Mouse (Mus musculus) intestine, embryonic 15.5 days (tissue): ENCODE data around the gene Alms1. TPM values are rescaled to one million over a fixed set of nuclear protein-coding genes. Genes with fewer than 3 reads are reported as not detected.
A peak's percentile ranks its signal among the peaks of the same experiment; 100 is the strongest.

Experiments used
- ATAC-seq: fragments of 200-750 bp; cut with Nextera tagmentation; 2 replicates; pipeline ENCODE4 v1.8.0; 2017; ENCODE audit warnings: moderate TSS enrichment, moderate library complexity
- H3K27ac ChIP-seq: fragments of 300-500 bp; sonication (generic); 2 replicates; pipeline ENCODE4 v1.5.1; 2015; ENCODE audit warnings: mild to moderate bottlenecking, inconsistent platforms
- H3K27me3 ChIP-seq: fragments of 300-500 bp; sonication (generic); replicated peaks from 2 replicates; pipeline ENCODE4 v1.6.1; 2015; ENCODE audit warnings: inconsistent platforms
- H3K36me3 ChIP-seq: fragments of 300-500 bp; sonication (generic); 2 replicates; pipeline ENCODE4 v1.6.1; 2015; ENCODE audit warnings: inconsistent platforms
- H3K4me1 ChIP-seq: fragments of 300-500 bp; sonication (generic); replicated peaks from 2 replicates; pipeline ENCODE4 v1.6.1; 2015; ENCODE audit warnings: inconsistent platforms
- H3K4me2 ChIP-seq: fragments of 300-500 bp; sonication (generic); replicated peaks from 2 replicates; pipeline ENCODE4 v1.6.1; 2015; ENCODE audit warnings: mild to moderate bottlenecking, inconsistent platforms
- H3K4me3 ChIP-seq: fragments of 300-500 bp; sonication (generic); replicated peaks from 2 replicates; pipeline ENCODE4 v1.5.1; 2015; ENCODE audit warnings: inconsistent platforms
- H3K9ac ChIP-seq: fragments of 300-500 bp; sonication (generic); 2 replicates; pipeline ENCODE4 v1.6.1; 2015; ENCODE audit warnings: inconsistent platforms
- H3K9me3 ChIP-seq: fragments of 300-500 bp; sonication (generic); 2 replicates; pipeline ENCODE4 v1.6.1; 2016; ENCODE audit warnings: inconsistent platforms
- WGBS: fragments of 180-500 bp; shearing (Covaris S2); methylation state at CpG from one replicate; pipeline ENCODE4 v1.1.7; 2015; 5-methylcytosine and 5-hydroxymethylcytosine counted together
- polyA plus RNA-seq: library from polyadenylated mRNA; unstranded; fragments of >200 nt; fragmentation: Nextera tagmentation; extraction: Ambion mirVana; gene quantifications from 2 replicates; pipeline ENCODE4 v1.2.1, GENCODE M21; 2015

Gene Alms1
- 3.1 and 3.6 TPM in 2 replicates for polyA plus RNA-seq

DNA sequence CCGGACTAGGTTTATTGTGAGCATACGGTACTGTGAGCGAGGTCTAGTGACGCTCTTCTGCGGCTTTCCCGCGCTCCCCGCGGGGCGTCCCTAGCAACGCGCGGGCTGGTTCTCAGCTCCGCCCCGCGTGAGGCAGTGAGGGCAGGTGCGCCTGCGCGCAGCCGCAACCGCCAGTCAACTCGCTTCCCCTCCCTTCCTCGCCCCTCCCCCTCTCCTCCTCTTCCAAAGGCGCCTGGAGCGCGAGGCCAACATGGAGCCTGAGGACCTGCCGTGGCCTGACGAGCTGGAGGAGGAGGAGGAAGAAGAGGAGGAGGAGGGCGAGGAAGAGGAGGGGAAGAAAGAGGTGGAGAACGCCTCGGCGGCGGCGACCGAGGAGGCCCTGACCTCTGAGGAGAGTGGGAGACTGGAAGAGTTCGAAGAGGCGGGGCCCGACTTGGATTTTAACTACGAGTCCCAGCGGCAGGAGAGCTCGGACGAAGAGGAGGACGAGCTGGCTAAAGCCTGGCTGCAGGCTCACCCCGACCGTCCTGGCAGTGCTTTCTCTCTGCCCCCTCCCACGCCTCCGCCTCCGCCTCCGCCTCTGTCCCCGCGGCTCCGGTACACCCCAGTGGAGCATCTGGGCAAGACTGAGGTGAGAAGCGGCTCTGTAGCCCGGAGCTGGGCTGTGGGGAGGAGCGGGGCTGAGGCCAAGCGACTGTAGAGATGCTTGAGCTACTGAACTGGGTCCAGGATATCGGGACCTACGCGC is at the start of gene Alms1:
Gene Alms1 (plus strand): TSS at position 136 of the 748 bp plus-strand sequence.
- no peaks in the 10 kb centered on the region for H3K9me3 ChIP-seq
- WGBS = under 1% methylated on average over 58 of the region's 59 CpGs
- peak within 1 kb of the TSS; percentile 79 for H3K27ac ChIP-seq
- H3K27me3 ChIP-seq = no peaks in the 10 kb centered on the region
- peak within 1 kb of the TSS; percentile 75 for H3K9ac ChIP-seq
- peaks cover 10% of the 10 kb centered on the region; the same call in 1 of the 2 replicates for H3K4me1 ChIP-seq
- no peaks in the 10 kb centered on the region for H3K36me3 ChIP-seq
- peak within 1 kb of the TSS; percentile 75 for H3K4me2 ChIP-seq
- ATAC-seq = peak; percentile 97
- peak within 1 kb of the TSS; percentile 78 for H3K4me3 ChIP-seq

GRCm38 (mm10) chr6:85543351-85544175 is 43.8 kb upstream of the Alms1 start:
- H3K4me3 ChIP-seq = no peak overlapping the region
- H3K9ac ChIP-seq = no peak overlapping the region
- 73% methylated on average over 10 of the region's 10 CpGs for WGBS
- no peaks in the 10 kb centered on the region for H3K36me3 ChIP-seq
- ATAC-seq = no peak
- H3K9me3 ChIP-seq = no peaks in the 10 kb centered on the region
- H3K4me1 ChIP-seq = no peaks in the 10 kb centered on the region
- H3K4me2 ChIP-seq = no peak overlapping the region
- H3K27ac ChIP-seq = no peak overlapping the region
- H3K27me3 ChIP-seq = no peaks in the 10 kb centered on the region

- Histone ChIP-seq H3K4me1 (no peaks in the 10 kb centered on the region), H3K4me3 (no peak overlapping the region), H3K27ac (no peak overlapping the region), H3K4me2 (no peak overlapping the region), H3K9ac (no peak overlapping the region), H3K36me3 (no peaks in the 10 kb centered on the region), H3K27me3 (no peaks in the 10 kb centered on the region), H3K9me3 (no peaks in the 10 kb centered on the region)
- ATAC-seq = no peak
- WGBS = 70% methylated on average over 13 of the region's 13 CpGs
Measured at GRCm38 (mm10) chr6:85544251-85544881, 43.0 kb upstream of the Alms1 start.

- H3K4me3 ChIP-seq = no peak overlapping the region
- no peaks in the 10 kb centered on the region for H3K36me3 ChIP-seq
- no peak for ATAC-seq
- 87% methylated on average over 5 of the region's 5 CpGs for WGBS
- no peak overlapping the region for H3K9ac ChIP-seq
- H3K4me2 ChIP-seq = no peak overlapping the region
- H3K27ac ChIP-seq = no peak overlapping the region
- no peaks in the 10 kb centered on the region for H3K9me3 ChIP-seq
- no peaks in the 10 kb centered on the region for H3K27me3 ChIP-seq
- H3K4me1 ChIP-seq = no peaks in the 10 kb centered on the region
Measured at GRCm38 (mm10) chr6:85547642-85548041, 39.7 kb upstream of the Alms1 start.

DNA sequence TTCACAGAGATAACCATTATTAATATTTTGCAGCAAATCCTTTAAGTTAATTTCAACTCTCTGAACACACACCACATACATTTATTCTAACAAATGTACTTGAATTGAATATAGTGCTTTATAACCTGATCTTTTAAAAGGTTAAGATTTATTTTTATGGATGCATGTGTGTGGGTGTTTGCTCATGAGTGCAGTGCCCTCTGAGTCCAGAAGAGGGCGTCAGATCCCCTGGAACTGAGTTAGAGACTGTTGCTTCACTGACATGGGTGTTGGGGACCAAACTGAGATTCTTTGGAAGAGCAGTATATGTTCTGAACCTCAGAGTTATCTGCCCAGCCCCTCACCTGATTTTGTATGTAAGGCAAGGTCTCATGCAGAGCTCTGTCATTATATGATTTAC is 25.0 kb upstream of the Alms1 start:
- Histone ChIP-seq H3K9me3 (no peaks in the 10 kb centered on the region), H3K27me3 (no peaks in the 10 kb centered on the region), H3K27ac (no peak overlapping the region), H3K4me3 (no peak overlapping the region), H3K4me1 (no peaks in the 10 kb centered on the region), H3K36me3 (no peaks in the 10 kb centered on the region), H3K9ac (no peak overlapping the region), H3K4me2 (no peak overlapping the region)
- ATAC-seq = no peak
- 30% methylated on average over 1 of the region's 1 CpGs for WGBS

- Histone ChIP-seq H3K9ac (no peak overlapping the region), H3K4me2 (no peak overlapping the region), H3K27ac (no peak overlapping the region), H3K4me3 (no peak overlapping the region), H3K36me3 (no peaks in the 10 kb centered on the region), H3K9me3 (no peaks in the 10 kb centered on the region), H3K27me3 (no peaks in the 10 kb centered on the region), H3K4me1 (no peaks in the 10 kb centered on the region)
- no peak for ATAC-seq
- WGBS = 86% methylated on average over 5 of the region's 5 CpGs
Measured at GRCm38 (mm10) chr6:85572816-85573215, 14.5 kb upstream of the Alms1 start.

GRCm38 (mm10) chr6:85581688-85582087 is 5.6 kb upstream of the Alms1 start:
- 82% methylated on average over 5 of the region's 5 CpGs for WGBS
- ATAC-seq = no peak
- no peaks in the 10 kb centered on the region for H3K27me3 ChIP-seq
- H3K9ac ChIP-seq = no peak overlapping the region
- H3K4me2 ChIP-seq = no peak overlapping the region
- no peaks in the 10 kb centered on the region for H3K9me3 ChIP-seq
- H3K27ac ChIP-seq = no peak overlapping the region
- no peaks in the 10 kb centered on the region for H3K4me1 ChIP-seq
- H3K36me3 ChIP-seq = no peaks in the 10 kb centered on the region
- H3K4me3 ChIP-seq = no peak overlapping the region

GRCm38 (mm10) chr6:85584612-85585011 is 2.7 kb upstream of the Alms1 start:
- Histone ChIP-seq H3K27ac (no peak overlapping the region), H3K36me3 (no peaks in the 10 kb centered on the region), H3K9me3 (no peaks in the 10 kb centered on the region), H3K9ac (no peak overlapping the region), H3K4me2 (no peak overlapping the region), H3K27me3 (no peaks in the 10 kb centered on the region), H3K4me3 (no peak overlapping the region), H3K4me1 (peaks cover 4% of the 10 kb centered on the region; the same call in 1 of the 2 replicates)
- no peak for ATAC-seq
- WGBS = 83% methylated on average over 4 of the region's 4 CpGs

GRCm38 (mm10) chr6:85586805-85587367 is 445 bp upstream of the Alms1 start:
- peak; percentile 7 for ATAC-seq
- 39% methylated on average over 9 of the region's 9 CpGs for WGBS
- H3K4me3 ChIP-seq = peak overlapping the region; percentile 78
- H3K27me3 ChIP-seq = no peaks in the 10 kb centered on the region
- peak overlapping the region; percentile 75 for H3K4me2 ChIP-seq
- H3K9me3 ChIP-seq = no peaks in the 10 kb centered on the region
- H3K9ac ChIP-seq = no peak overlapping the region
- H3K27ac ChIP-seq = no peak overlapping the region
- H3K4me1 ChIP-seq = peaks cover 10% of the 10 kb centered on the region; the same call in 1 of the 2 replicates
- no peaks in the 10 kb centered on the region for H3K36me3 ChIP-seq

GRCm38 (mm10) chr6:85588164-85588563 is 833 bp downstream of the Alms1 start:
- peaks cover 10% of the 10 kb centered on the region; the same call in 1 of the 2 replicates for H3K4me1 ChIP-seq
- peak overlapping the region; percentile 78 for H3K4me3 ChIP-seq
- no peaks in the 10 kb centered on the region for H3K36me3 ChIP-seq
- peak overlapping the region; percentile 75 for H3K9ac ChIP-seq
- no peaks in the 10 kb centered on the region for H3K9me3 ChIP-seq
- peak overlapping the region; percentile 75 for H3K4me2 ChIP-seq
- H3K27me3 ChIP-seq = no peaks in the 10 kb centered on the region
- peak overlapping the region; percentile 79; the same call in 1 of the 2 replicates for H3K27ac ChIP-seq
- ATAC-seq = peak; percentile 14; the same call in 1 of the 2 replicates
- 0% methylated on average over 10 of the region's 10 CpGs for WGBS

DNA sequence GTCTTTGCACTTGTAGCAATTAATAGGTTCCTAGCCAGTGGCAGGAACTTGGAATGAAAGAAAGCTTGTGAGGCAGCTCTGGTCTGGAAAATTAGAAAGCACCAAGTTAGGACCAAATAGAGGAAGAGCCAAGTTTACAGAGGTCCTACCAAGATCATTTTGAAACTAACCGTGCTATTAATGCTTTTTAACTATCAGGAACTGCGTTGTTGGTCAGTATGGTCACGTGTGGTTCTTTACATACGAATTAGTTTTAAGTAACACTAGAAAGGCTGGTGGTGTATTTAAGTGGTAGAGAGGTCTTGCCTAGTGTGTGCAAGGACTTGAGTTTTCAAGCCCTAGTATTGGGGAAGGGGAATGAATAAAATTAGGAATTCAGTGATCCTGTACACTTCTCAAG is 1.2 kb downstream of the Alms1 start:
- Histone ChIP-seq H3K4me3 (peak overlapping the region; percentile 78), H3K36me3 (no peaks in the 10 kb centered on the region), H3K9me3 (no peaks in the 10 kb centered on the region), H3K4me2 (peak overlapping the region; percentile 75), H3K27me3 (no peaks in the 10 kb centered on the region), H3K27ac (no peak overlapping the region), H3K4me1 (peaks cover 10% of the 10 kb centered on the region; the same call in 1 of the 2 replicates), H3K9ac (no peak overlapping the region)
- WGBS = 9% methylated on average over 4 of the region's 4 CpGs
- ATAC-seq = no peak

GRCm38 (mm10) chr6:85590116-85590515 is 2.8 kb downstream of the Alms1 start:
- no peak overlapping the region for H3K9ac ChIP-seq
- WGBS = 86% methylated on average over 2 of the region's 2 CpGs
- H3K27ac ChIP-seq = no peak overlapping the region
- H3K36me3 ChIP-seq = no peaks in the 10 kb centered on the region
- no peak overlapping the region for H3K4me3 ChIP-seq
- no peak for ATAC-seq
- peak overlapping the region; percentile 14; the same call in 1 of the 2 replicates for H3K4me2 ChIP-seq
- H3K4me1 ChIP-seq = peaks cover 10% of the 10 kb centered on the region; the same call in 1 of the 2 replicates
- H3K9me3 ChIP-seq = no peaks in the 10 kb centered on the region
- no peaks in the 10 kb centered on the region for H3K27me3 ChIP-seq
